Mouse (Mus musculus): ENCODE measurements at regions not wholly inside any gene's neighbourhood (a gene's known extent, or its start where the extent isn't known, plus 50 kb on each side); places are given as distances from the start of the nearest gene placed in this dataset.

GRCm38 (mm10) chr13:57146708-57147107, 250.9 kb upstream of the Trpc7 start:
- TF ChIP-seq CTCF (IDR thresholded peaks at IDR 0.05; ENCODE audit: low read depth) (no peak), EP300 (IDR thresholded peaks at IDR 0.05; ENCODE audit: low read depth) (no peak)
